Mouse (Mus musculus): ENCODE results near the gene Pou3f1. TPM values are rescaled to one million over a fixed set of nuclear protein-coding genes. Genes with fewer than 3 reads are reported as not detected.

Pou3f1 gene
- polyA plus RNA-seq, 1 experiment = not detected

DNA sequence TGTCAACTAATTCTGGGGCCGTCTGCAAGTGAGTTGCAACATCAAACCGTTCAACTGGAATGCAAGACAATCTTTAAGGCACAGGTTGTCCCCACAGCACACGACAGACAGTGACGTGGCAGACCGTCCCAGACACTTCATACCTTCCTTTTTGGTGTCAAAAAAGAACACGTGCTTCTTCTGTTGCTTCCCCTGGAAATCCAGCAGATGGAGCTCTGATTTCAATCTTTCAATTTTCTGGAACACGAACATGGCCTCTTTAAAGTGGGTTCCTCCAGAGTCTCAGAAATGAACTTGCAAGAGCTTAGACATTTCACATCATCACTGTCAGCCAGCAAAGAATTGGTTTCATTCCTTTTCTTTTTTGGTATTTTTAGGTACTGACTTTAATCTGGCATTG lies 25.7 kb downstream of the Pou3f1 start:
- Histone ChIP-seq H3K4me3 (ENCODE audit: insufficient read depth, low read length) (no peak overlapping the region), H3K4me1 (ENCODE audit: control insufficient read depth, insufficient read depth, low read length) (no peaks in the 10 kb centered on the region), H3K27ac (ENCODE audit: insufficient read depth, low read length) (no peak overlapping the region)
- TF ChIP-seq POLR2A (IDR thresholded peaks at IDR 0.05; ENCODE audit: low read depth, low read length) (no peak), CTCF (IDR thresholded peaks at IDR 0.05; ENCODE audit: borderline replicate concordance, insufficient read depth, low read length) (no peak)

DNA sequence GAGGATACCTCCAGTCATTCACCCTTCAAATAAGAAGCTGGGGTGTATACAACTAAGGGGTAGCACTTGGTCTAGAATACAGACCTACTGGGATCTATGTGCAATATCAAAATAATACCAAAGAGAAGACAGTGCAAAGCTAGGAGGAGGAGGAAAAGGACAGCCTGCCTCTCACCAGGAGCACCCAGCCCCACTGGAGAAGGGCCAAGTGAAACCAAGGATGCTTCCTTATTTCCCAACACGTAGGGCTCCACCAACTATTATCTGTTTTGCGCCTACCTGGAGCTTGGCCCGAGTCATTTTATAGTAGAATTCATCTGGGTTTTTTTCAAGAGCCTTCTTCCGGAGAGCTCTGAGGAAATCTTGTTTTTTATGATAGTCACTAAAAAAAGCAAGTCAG lies 26.9 kb downstream of the Pou3f1 start:
- TF ChIP-seq CTCF (IDR thresholded peaks at IDR 0.05; ENCODE audit: borderline replicate concordance, insufficient read depth, low read length) (no peak), POLR2A (IDR thresholded peaks at IDR 0.05; ENCODE audit: low read depth, low read length) (no peak)
- Histone ChIP-seq H3K4me1 (ENCODE audit: control insufficient read depth, insufficient read depth, low read length) (no peaks in the 10 kb centered on the region), H3K4me3 (ENCODE audit: insufficient read depth, low read length) (no peak overlapping the region), H3K27ac (ENCODE audit: insufficient read depth, low read length) (no peak overlapping the region)

DNA sequence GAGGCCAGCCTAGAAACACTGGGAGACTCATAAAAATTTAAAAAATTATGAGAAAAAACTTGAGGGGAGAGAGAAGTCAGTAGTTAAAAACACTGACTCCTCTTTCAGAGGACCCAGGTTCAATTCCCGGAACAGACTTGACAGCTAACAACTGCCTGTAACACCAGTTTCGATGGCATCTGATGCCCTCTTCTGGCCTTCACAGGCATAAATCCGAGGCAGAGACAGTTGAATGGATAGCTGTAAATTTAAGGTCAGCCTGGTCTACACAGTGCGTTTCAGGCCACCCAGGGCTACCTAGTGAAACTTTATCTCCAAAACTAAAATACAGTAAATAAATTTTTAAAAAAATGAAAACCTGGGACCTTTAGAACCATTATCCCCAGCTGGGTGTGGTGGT lies 28.4 kb downstream of the Pou3f1 start:
- no peak overlapping the region for H3K27ac ChIP-seq (ENCODE audit: insufficient read depth, low read length)
- no peak for TF ChIP-seq CTCF (IDR thresholded peaks at IDR 0.05; ENCODE audit: borderline replicate concordance, insufficient read depth, low read length)
- TF ChIP-seq POLR2A (IDR thresholded peaks at IDR 0.05; ENCODE audit: low read depth, low read length) = no peak
- no peaks in the 10 kb centered on the region for H3K4me1 ChIP-seq (ENCODE audit: control insufficient read depth, insufficient read depth, low read length)
- no peak overlapping the region for H3K4me3 ChIP-seq (ENCODE audit: insufficient read depth, low read length)

DNA sequence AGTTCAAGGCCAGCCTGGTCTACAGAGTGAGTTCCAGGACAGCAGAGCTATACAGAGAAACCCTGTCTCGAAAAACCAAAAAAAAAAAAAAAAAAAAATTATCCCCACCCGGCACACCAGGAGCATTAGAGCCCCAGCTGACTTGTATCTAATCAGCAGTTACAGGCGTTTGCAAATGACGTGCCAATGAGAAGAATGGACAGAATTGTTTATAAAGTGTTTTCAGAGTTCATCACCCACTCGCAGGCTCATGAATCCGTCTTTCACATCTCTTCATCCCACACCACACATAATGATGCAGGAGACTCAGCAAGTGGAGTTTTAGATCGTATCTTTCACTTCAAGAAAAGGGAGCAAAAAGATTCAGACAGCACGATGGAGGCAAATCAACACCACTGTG lies 28.8 kb downstream of the Pou3f1 start:
- TF ChIP-seq CTCF (IDR thresholded peaks at IDR 0.05; ENCODE audit: borderline replicate concordance, insufficient read depth, low read length) = no peak
- no peak for TF ChIP-seq POLR2A (IDR thresholded peaks at IDR 0.05; ENCODE audit: low read depth, low read length)
- no peak overlapping the region for H3K4me3 ChIP-seq (ENCODE audit: insufficient read depth, low read length)
- no peaks in the 10 kb centered on the region for H3K4me1 ChIP-seq (ENCODE audit: control insufficient read depth, insufficient read depth, low read length)
- H3K27ac ChIP-seq (ENCODE audit: insufficient read depth, low read length) = peak overlapping the region; percentile 50; the same call in 1 of the 2 replicates

DNA sequence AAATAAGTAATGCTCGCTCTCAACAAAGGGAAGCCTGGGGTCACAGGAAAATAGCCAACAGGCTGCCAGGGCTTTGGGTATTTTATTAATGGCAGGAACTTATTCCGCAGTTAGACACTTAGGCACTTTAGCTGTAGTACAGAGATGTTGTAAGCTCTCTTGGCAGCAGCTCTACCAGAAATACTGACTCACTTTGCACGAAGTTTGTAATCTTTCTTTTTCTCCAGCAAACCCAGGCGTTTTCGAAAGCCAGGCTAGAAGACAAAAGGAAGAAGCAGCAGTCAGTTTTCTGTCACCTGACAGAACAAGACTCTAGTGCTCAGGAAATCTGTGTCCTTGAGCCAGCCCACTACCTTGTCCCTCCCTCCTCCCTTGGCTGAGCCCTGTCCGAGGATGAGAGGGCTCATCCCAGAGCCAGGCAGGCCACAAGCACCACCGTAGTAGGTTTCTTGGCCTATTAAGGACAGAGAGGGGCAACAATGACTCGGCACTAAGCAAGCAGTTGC lies 29.3 kb downstream of the Pou3f1 start:
- no peak overlapping the region for H3K4me3 ChIP-seq (ENCODE audit: insufficient read depth, low read length)
- TF ChIP-seq CTCF (IDR thresholded peaks at IDR 0.05; ENCODE audit: borderline replicate concordance, insufficient read depth, low read length) (no peak), POLR2A (IDR thresholded peaks at IDR 0.05; ENCODE audit: low read depth, low read length) (no peak)
- H3K4me1 ChIP-seq (ENCODE audit: control insufficient read depth, insufficient read depth, low read length) = no peaks in the 10 kb centered on the region
- H3K27ac ChIP-seq (ENCODE audit: insufficient read depth, low read length) = peak overlapping the region; percentile 50

DNA sequence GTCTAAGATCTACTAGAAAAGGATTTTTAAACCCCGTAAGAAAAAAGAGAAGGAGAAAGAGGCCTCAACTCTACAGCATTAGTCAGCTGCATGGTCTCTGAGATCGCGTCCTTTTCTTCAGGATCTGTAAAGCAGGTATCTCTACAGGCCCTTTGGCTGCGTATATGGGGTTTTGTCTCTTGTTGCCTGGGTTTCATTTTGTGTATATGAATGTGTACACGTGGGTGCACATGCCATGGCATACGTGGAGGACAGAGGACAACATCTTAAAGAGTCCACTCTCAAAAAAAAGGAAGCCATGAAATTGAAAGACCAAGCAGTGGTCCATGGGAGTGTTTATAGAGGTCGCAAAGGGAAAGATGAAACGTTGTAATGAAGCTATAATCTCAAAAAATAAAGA lies 34.8 kb downstream of the Pou3f1 start:
- no peak overlapping the region for H3K27ac ChIP-seq (ENCODE audit: insufficient read depth, low read length)
- H3K4me3 ChIP-seq (ENCODE audit: insufficient read depth, low read length) = no peak overlapping the region
- TF ChIP-seq CTCF (IDR thresholded peaks at IDR 0.05; ENCODE audit: borderline replicate concordance, insufficient read depth, low read length) (no peak), POLR2A (IDR thresholded peaks at IDR 0.05; ENCODE audit: low read depth, low read length) (no peak)
- H3K4me1 ChIP-seq (ENCODE audit: control insufficient read depth, insufficient read depth, low read length) = peaks cover 7% of the 10 kb centered on the region; the same call in 1 of the 2 replicates

DNA sequence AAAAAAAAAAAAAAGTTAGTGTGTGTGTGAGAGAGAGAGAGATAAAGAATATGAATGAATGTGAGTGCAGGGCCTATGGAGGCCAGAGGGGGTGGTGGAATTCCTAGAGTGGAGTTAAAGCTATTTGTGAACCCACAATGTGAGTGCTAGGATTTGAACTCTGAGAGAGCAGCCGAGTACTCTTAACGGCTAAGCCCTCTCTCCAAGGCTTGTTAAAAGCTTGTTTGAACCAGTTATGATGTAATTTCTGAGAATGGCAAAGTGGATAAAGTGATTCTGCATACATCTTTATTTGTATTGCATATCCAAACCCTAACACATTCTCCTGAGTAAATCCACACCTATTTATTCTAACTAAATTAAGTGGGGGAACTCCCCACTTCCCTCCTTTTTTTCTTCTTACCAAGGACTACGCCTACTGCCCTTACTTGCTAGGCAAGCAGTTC lies 35.8 kb downstream of the Pou3f1 start:
- no peak for TF ChIP-seq CTCF (IDR thresholded peaks at IDR 0.05; ENCODE audit: borderline replicate concordance, insufficient read depth, low read length)
- TF ChIP-seq POLR2A (IDR thresholded peaks at IDR 0.05; ENCODE audit: low read depth, low read length) = no peak
- Histone ChIP-seq H3K27ac (ENCODE audit: insufficient read depth, low read length) (peak overlapping the region; percentile 21), H3K4me3 (ENCODE audit: insufficient read depth, low read length) (peak overlapping the region; percentile 97), H3K4me1 (ENCODE audit: control insufficient read depth, insufficient read depth, low read length) (peaks cover 7% of the 10 kb centered on the region; the same call in 1 of the 2 replicates)

DNA sequence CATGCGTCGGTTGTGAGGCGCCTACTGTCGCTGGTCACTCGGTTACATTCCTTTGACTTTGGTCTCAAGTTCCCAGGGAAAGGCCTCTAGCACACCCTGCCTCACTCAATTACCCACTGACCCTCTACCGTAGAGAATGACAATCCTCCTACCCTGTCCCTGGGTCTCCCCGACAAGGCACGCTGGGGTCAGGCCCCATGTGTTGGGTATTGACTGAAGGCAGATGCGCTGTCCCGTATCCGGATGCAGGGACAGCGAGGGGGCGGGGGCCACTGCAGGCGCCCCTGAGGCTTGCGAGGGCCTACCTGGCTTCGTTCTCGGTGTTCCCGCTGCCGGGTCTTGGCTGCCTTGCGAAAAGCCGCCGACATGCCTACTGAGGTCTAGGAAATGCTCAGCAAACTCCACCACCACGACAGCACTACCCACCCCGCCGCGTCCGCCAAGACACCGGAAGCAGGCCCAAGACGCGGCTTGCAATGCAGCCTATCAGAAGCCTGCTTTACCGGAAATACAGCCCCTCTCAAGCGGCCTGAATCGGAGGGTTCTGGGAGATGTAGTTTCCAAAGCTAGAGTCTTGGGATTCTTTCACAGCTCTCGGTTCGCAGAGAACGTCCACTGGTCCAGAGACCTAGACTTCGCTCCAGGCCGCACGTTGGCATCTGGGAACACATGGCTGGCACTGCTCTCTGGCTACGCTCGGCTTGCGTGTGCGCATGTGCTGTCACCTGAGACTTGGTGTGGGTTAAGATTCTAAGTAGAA lies 36.7 kb downstream of the Pou3f1 start, which contains the start of gene Utp11:
Gene Utp11, minus strand, starts transcription at position 466 of the 760 bp plus-strand sequence.
- Histone ChIP-seq H3K27ac (ENCODE audit: insufficient read depth, low read length) (peak within 1 kb of the TSS; percentile 21), H3K4me3 (ENCODE audit: insufficient read depth, low read length) (peak within 1 kb of the TSS; percentile 97), H3K4me1 (ENCODE audit: control insufficient read depth, insufficient read depth, low read length) (peaks cover 7% of the 10 kb centered on the region; the same call in 1 of the 2 replicates)
- TF ChIP-seq CTCF (IDR thresholded peaks at IDR 0.05; ENCODE audit: borderline replicate concordance, insufficient read depth, low read length) (no peak), POLR2A (IDR thresholded peaks at IDR 0.05; ENCODE audit: low read depth, low read length) (peak; percentile 72)

DNA sequence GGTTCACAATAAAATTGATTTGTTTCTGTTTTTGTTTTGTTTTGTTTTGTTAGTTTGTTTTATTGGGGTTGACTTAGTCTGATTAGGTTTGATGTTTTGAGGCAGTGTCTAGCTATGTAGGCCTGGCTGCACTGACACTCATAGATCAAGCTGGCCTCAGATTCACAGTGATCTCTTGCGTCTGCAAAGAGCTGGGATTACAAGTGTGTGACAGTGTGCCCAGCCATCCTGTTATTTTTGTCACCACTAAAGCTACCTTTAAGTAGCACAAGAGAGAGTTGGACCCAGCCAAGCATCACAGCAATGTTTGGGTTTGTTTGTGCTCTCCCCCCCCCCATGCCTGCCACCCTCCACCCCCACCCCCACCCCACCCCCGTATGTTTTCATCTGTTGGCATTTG lies 38.0 kb downstream of the Pou3f1 start:
- Histone ChIP-seq H3K4me1 (ENCODE audit: control insufficient read depth, insufficient read depth, low read length) (peaks cover 9% of the 10 kb centered on the region; the same call in 1 of the 2 replicates), H3K27ac (ENCODE audit: insufficient read depth, low read length) (no peak overlapping the region), H3K4me3 (ENCODE audit: insufficient read depth, low read length) (no peak overlapping the region)
- no peak for TF ChIP-seq POLR2A (IDR thresholded peaks at IDR 0.05; ENCODE audit: low read depth, low read length)
- TF ChIP-seq CTCF (IDR thresholded peaks at IDR 0.05; ENCODE audit: borderline replicate concordance, insufficient read depth, low read length) = no peak
